Mouse (Mus musculus) left cerebral cortex, postnatal 14 days (tissue): ENCODE measurements around the gene Mcm2. TPM values are rescaled to one million over a fixed set of nuclear protein-coding genes. Genes with fewer than 3 reads are reported as not detected.

Experiments used
- DNase-seq, 2 experiments: peaks; one replicate each; pipeline ENCODE4 v3.0.0; 2021 to 2022; ENCODE audit warnings: low spot score in 2 of 2, mixed read lengths in 1 of 2
- intact Hi-C: fragments of 180-260 bp; cut with DNase I; formaldehyde crosslinking; loops from one replicate; pipeline ENCODE4 v1.15.1; 2025
- total RNA-seq, 2 experiments: library from RNA; stranded (reverse); gene quantifications; 2 replicates each; pipeline ENCODE4 v1.2.3; 2021

The Mcm2 gene
- total RNA-seq, 2 experiments from 2014 or later, result 3.6 to 3.8 TPM

DNA sequence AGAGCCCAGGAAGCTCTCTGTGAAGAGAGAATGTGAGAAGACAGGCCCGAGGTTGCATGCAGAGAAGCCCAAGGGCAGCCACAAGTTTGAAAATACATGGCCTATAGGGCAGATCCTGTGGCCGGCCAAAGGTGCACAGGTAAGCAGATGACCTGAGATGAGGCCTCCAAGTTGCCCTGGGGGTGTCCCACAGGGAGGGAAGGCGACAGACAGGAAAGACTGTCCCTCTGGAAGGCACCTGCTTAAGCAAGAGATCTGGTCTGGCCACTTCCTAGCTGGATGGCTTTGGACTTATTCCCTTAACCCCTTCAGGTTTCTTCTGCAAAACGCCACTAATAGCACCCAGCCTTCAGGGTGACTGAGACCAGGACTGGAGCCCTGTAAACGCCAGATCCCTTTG lies 2.9 kb upstream of the Mcm2 start:
- intact Hi-C loops, result no loop called here
- DNase-seq, result no peak

DNA sequence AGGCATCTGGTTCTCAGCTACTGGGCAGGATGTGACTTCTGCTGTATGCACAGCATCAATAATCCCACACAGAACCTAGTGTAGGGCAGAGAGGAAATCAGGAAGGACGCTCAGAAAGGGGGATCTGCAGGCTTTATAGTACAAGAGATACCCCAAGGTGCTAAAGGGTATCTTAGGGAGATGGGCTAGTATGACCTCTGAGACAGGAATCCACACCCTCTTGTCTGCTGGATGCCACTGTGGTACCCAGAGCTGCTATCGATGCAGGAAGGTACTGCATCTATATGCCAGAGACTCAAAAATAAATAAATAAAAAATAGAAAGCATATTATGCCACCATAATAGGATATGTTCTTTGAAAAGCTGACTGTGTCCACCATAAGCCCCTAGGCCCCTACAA lies 1.0 kb upstream of the Mcm2 start:
- DNase-seq, result no peak
- intact Hi-C loops, result no loop called here

GRCm38 (mm10) chr6:88899086-88899485 lies 506 bp upstream of the Mcm2 start:
- DNase-seq, result no peak
- intact Hi-C loops, result no loop called here

DNA sequence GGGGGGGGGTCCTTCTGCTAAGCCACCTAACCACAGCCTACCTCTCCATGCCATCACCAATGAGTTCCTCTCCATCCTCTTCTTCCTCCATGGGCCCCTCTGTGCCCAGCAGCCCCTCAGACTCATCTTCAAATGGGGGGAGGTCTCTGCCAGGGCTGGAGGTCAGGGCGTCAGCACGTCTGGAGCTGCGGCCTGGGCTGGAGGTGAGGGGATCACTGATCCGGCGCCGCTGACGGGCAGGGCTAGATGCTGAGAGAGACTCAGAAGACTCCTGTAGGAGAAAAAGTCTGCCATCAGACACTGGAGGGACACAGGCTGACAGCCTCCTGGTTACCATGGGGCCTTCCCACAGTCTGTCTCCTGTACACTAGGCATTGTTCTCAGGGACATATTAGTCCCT lies 1.3 kb downstream of the Mcm2 start:
- intact Hi-C loops, result no loop called here
- DNase-seq, result no peak

DNA sequence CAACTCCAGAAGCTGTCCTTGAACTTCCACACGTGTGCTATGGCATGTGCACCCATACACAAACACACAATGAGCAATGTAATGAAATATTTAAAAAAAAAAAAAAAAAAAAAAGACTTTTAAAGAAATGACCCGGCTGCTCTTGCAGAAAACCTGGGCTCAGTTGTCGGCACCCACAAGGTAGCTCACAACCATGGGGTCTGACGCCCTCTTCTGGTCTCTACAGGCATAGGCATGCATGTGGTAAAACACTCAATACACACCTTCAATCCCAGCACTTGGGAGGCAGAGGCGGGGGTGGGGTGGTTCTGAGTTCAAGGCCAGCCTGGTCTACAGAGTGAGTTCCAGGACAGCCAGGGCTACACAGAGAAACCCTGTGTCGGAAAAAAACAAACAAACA lies 2.6 kb downstream of the Mcm2 start:
- intact Hi-C loops, result no loop called here

DNA sequence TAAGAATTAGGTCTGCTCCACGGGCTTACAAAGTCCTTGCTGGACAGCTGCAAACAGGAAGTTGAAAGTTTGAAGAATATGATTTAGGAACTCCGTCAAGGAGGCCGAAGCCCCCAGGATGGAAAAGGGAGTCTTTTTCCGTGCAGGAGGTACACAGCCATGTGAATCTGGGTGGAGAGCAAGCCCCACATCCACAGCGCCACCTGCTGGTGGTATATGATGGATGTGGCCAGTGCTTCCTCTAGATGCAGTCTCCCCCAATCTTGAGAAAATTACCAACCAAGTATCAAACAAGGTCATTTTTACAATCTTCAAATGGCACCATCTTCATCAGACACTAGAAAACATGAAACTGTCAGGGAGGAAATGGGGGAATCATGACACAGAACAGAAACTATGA lies 5.0 kb downstream of the Mcm2 start:
- intact Hi-C loops, result no loop called here
- DNase-seq, result peak in 1 of 2 experiments; percentile 74

More for the DNA sequence above, 2.6 kb downstream of the Mcm2 start:
- no peak for DNase-seq

DNA sequence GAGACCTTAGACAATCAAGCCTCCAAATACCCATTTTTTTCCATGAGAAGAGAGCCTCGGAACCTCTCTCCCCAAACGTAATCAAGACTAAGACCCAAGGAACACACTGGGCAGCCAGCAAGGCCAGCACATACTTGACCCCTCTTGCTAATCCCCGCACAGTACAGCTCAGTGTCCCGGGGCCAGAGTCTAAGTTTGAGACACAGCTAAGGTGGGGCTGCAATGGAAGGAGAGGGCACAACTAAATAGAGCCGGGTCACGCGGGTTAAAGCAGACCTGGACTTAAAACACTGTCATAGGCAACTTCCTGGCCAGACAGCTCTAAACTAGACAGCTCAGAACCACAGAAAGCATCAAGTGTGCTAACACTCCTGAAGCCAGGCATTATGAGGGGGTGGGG lies 7.7 kb downstream of the Mcm2 start:
- no peak for DNase-seq
- intact Hi-C loops, result no loop called here

GRCm38 (mm10) chr6:88889410-88890042 lies 9.1 kb downstream of the Mcm2 start:
- intact Hi-C loops, result no loop called here
- no peak for DNase-seq

DNA sequence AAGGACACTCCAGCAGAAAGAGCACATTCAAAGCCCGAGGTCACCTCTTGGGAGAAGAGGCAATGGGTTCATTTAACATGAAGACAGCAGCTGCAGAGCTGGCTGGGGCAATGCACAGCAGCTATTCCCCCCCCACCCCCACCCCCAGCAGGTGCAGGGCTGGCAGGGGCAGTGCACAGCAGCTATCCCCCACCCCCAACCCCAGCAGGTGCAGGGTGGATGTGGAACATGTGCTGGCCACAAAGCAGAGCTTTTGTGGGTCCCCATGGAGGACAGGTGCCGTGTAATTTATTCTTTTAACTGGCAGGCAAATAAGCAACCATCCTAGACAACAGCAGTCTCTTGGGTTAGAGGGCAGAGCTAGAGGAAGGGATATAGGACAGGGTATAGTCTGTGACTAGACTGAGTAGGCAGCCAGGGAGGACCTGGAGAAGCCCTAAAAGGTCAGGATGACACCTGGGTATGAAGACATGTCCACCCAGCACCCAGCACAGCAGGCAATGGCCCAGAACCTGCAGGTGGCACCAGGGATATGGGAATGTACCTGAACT lies 12.1 kb downstream of the Mcm2 start:
- no peak for DNase-seq
- intact Hi-C loops, result no loop called here

DNA sequence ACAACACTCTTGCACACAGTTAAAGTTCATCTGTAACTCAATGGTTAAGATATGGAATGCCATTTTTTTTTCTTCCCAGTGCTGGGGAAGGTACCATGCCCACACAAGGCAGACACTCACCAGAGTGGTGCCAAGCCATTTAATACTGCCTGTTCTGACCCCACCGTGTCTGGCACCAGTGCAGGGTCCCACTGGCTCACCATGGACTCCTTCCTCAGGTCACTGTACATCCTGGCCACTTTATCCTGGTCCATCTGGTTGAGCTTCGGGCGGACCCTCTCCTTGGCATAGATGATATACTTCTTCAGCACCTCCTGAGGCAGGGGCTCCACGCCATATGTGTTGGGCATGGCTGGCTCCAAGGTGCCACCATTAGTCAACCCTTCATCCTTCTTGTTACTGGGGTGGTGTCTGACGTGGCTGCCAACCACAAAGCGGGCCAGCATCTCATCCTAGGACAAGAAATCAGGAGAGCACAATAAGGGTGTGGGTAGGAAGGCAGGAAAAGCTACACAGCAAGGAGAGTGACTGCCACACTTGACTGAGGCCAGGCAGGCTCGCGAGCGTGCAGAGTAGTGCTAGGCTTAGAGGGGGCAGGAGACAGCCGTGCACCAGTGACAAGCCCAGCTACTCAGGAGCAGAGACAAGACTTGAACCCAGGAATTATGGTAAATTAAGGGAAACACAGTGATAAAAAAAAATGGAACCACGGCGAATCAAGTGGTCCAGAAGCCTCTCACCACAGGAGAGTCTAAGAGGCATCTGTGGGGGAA lies 12.8 kb downstream of the Mcm2 start:
- DNase-seq, result no peak
- intact Hi-C loops, result no loop called here

- intact Hi-C loops, result no loop called here
- DNase-seq, result no peak
Measured at GRCm38 (mm10) chr6:88884690-88885089, 13.9 kb downstream of the Mcm2 start.

DNA sequence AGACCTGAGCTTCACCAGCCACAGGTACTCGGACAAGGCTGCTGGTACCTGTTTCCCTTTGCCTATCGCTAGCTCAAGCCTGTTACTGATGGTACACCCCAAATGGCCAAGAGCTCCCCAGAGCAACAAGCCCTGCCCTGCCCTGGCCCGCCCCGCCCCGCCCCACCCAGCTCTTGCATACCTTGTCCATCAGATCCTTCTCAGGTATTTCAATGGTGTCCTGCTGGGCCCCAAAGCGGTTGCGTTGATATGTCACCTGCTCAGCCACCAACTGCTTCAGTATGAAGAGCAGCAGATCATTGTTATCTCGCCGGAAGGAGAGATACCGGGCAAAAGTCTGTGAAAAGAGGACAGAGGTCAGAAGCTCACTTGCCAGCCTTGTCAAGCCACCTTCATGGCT lies 14.4 kb downstream of the Mcm2 start:
- intact Hi-C loops, result no loop called here
- no peak for DNase-seq

DNA sequence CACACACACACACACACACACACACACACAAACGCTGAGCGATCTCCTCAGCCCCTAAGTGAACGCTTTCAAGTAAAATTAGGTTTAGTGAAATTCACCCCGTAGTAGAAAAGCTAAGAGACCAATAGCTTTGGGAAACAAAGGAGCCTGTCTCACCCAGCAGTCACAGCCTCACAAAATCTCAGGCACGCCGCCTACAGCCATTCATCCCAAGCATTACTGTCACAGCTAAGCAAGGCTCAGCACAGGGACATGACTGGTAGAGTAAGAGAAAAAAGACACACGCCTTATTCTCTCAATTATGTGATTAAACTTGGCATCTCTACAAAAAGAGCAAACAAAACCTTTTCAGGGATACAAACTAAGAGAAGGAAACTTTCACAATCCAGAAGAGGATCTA lies 17.2 kb downstream of the Mcm2 start:
- intact Hi-C loops, result no loop called here
- no peak for DNase-seq

DNA sequence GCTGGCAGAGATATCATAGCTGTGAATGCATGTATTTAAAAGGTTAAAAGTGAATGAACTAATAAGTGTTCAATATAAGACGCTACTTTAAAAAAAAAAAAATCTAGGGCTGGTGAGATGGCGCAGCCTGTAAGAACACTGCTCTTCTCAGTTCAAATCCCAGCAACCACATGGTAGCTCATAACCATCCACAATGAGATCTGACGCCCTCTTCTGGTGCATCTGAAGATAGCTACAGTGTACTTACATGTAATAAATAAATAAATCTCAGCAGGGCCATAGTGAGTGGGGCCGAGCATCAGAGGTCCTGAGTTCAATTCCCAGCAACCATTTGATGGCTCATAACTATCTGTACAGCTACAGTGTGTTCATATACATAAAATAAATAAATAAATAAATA lies 19.1 kb downstream of the Mcm2 start:
- intact Hi-C loops, result no loop called here
- DNase-seq, result peak in 1 of 2 experiments; percentile 51

DNA sequence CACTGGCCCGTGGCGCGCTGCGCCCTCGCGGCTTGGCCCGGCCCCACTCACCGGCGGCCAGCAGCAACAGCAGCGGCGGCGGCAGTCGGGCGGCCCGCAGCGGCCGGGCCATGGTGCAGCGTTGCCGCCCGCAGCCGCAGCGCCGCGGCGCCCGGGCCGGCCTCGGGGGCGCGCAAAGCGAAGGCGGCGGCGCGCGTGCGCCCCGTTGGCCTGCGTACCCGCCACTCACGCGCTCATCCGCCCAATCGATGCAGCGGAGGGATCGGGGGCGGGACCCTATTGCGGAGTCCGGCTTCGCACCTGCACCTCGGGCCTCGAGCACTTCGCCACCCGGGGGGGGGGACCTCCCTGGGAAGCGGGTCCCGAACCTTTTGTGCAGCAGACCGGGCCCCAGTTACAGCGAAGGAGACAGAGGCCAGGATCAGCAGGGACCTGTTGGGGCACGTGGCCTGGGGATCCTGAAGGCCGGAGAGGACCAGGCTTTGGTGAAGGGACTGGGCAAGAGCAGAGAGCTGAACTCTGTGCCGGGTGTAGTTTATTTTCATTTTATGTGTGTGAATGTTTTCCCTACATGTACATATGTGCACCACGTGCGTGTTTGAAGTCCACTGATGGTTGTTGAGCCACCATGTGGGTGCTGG lies 23.6 kb downstream of the Mcm2 start, which contains the start of gene Podxl2:
Podxl2 (minus strand) TSS at position 177 of the 641 bp plus-strand sequence.
- peak; percentile 78 to 87 for DNase-seq
- intact Hi-C loops, result no loop called here

GRCm38 (mm10) chr6:88873965-88874867 lies 24.4 kb downstream of the Mcm2 start:
- peak; percentile 45 to 56 for DNase-seq
- intact Hi-C loops, result no loop called here

DNA sequence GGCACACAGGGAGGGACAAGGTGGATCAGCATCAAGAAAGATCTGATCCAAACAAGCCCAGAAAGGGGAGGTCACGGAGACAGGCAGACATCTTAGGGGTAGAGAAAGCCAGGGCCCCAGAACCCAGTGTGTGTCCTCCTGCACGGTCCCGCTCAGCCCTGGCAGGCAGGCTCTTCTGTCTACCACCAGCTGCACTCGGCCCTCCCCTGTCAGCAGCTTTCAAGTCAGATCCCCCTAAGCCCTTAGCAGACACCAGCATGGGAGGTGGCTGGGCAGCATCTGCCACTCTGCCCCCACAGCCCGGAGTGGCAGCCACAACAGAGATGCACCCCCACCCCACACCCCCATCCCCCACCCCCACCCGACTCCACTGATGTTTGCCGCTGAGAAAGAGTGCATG lies 25.8 kb downstream of the Mcm2 start:
- DNase-seq, result no peak
- intact Hi-C loops, result no loop called here

DNA sequence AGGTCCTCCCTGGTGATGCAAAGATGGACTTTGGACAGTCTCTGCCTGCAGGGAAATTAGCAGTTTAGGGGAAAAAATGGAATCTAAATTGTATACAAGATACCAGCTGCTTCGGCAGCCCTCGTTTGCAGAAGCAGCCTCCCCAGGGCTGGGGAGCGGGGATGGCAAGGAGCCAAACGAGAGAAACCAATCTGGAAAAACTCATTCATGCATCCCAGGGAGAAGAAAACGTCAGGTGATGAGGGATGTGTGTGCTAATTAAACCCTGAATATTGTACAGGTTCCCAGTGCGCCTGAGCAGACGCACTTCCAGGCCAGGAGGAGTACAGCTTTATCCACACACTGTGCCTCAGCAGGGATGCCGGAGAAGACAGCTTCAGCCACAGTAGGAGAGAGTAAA lies 27.0 kb downstream of the Mcm2 start:
- DNase-seq, result peak; percentile 73

DNA sequence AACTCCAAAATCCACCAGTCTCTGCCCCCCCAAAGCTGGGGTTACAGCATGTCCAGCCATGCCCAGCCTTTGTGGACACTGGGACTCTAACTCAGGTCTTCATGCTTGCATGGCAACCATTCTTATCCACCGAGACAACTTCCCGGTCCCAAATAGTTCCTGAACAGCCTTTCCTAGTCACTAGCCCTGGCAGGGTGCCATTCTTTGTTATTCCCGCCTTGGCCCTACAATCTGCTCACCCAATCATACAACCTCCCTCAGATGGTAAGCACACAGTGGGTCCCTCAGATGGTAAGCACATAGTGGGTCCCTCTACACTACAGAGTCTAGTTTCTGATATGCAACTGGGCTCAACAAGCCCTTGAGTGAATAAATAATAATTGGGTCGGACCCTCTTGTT lies 28.0 kb downstream of the Mcm2 start:
- no peak for DNase-seq
- intact Hi-C loops, result no loop called here

More for the DNA sequence above, 27.0 kb downstream of the Mcm2 start:
- intact Hi-C loops, result no loop called here
